Mouse (Mus musculus) spleen, postnatal 4 days (tissue): ENCODE data around the gene Olfr316.

ENCODE experiments used
- DNase-seq, 2 experiments: peaks; one replicate each; pipeline ENCODE4 v3.0.0; 2022; ENCODE audit warnings: low spot score in 2 of 2

The Olfr316 gene

DNA sequence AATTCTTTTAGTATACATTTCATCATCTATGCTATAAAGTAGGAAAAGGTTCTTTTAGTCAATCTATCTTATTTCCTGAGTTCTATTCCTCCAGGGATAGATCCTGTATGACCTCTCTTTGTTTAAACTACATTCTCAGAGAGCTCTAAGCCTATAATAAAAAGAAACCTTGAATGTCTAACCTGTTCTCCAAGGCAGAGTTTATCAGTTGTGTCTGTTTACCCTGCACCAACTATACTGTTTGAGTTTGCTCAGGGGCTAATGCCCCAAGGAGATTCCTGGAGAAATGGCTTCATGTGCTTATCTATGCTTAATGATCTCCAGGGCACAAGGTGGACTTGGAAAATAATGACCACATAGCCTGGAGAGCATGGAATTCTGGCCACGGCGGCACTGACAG lies 51.9 kb downstream of the Olfr316 start:
- DNase-seq = no peak
